Mouse (Mus musculus) lung, embryonic 16.5 days (tissue): ENCODE results near the gene Rpl22l1. TPM values are rescaled to one million over a fixed set of nuclear protein-coding genes. Genes with fewer than 3 reads are reported as not detected.
A peak's percentile ranks its signal among the peaks of the same experiment; 100 is the strongest.
"Not testable (repeated sequence)": the region's sequence is repeated elsewhere in the genome, so short reads cannot be mapped to it uniquely, and the experiment has no call there.

Experiments used
- ATAC-seq: fragments of 200-750 bp; cut with Nextera tagmentation; 2 replicates; pipeline ENCODE4 v1.8.0; 2017; ENCODE audit warnings: low read depth, mild to moderate bottlenecking, moderate library complexity
- H3K27ac ChIP-seq: fragments of 300-500 bp; sonication (generic); 2 replicates; pipeline ENCODE4 v1.5.1; 2014; ENCODE audit warnings: mild to moderate bottlenecking, control low read depth, low read length
- H3K27me3 ChIP-seq: fragments of 300-500 bp; sonication (generic); 2 replicates; pipeline ENCODE4 v1.6.1; 2014; ENCODE audit warnings: low read depth, low read length, mixed read lengths; ENCODE audit not compliant: control insufficient read depth, insufficient read depth
- H3K36me3 ChIP-seq: fragments of 300-500 bp; sonication (generic); 2 replicates; pipeline ENCODE4 v1.6.1; 2014; ENCODE audit warnings: low read length; ENCODE audit not compliant: control insufficient read depth, insufficient read depth
- H3K4me1 ChIP-seq: fragments of 300-500 bp; sonication (generic); replicated peaks from 2 replicates; pipeline ENCODE4 v1.6.1; 2014; ENCODE audit warnings: low read length, mixed read lengths; ENCODE audit not compliant: control insufficient read depth, insufficient read depth
- H3K4me2 ChIP-seq: fragments of 300-500 bp; sonication (generic); 2 replicates; pipeline ENCODE4 v1.6.1; 2014; ENCODE audit warnings: low read depth, low read length, control low read depth
- H3K4me3 ChIP-seq: fragments of 300-500 bp; sonication (generic); 2 replicates; pipeline ENCODE4 v1.5.1; 2014; ENCODE audit warnings: mild to moderate bottlenecking, low read length, control low read depth
- H3K9ac ChIP-seq: fragments of 300-500 bp; sonication (generic); 2 replicates; pipeline ENCODE4 v1.6.1; 2014; ENCODE audit warnings: low read length, control low read depth
- H3K9me3 ChIP-seq: fragments of 300-500 bp; sonication (generic); 2 replicates; pipeline ENCODE4 v1.6.1; 2016; ENCODE audit warnings: low read length; ENCODE audit not compliant: control insufficient read depth
- WGBS: fragments of 180-500 bp; shearing (Covaris S2); extraction: QIAGEN DNeasy Blood & Tissue Kit; methylation state at CpG from one replicate; pipeline ENCODE4 v1.1.7; 2014; 5-methylcytosine and 5-hydroxymethylcytosine counted together
- polyA plus RNA-seq: library from polyadenylated mRNA; unstranded; fragments of >200 nt; fragmentation: Nextera tagmentation; extraction: Ambion mirVana; gene quantifications from 2 replicates; pipeline ENCODE4 v1.2.1, GENCODE M21; 2015

Gene Rpl22l1
- 383 and 408 TPM in 2 replicates for polyA plus RNA-seq

GRCm38 (mm10) chr3:28805301-28806097 lies at the start of gene Rpl22l1:
TSS of gene Rpl22l1 (plus strand) at chr3:28805436.
- peaks cover 16% of the 10 kb centered on the region for H3K36me3 ChIP-seq
- peak within 1 kb of the TSS; percentile 83 for H3K27ac ChIP-seq
- ATAC-seq = peak; percentile 100
- H3K4me2 ChIP-seq = peak within 1 kb of the TSS; percentile 70
- H3K9me3 ChIP-seq = no peaks in the 10 kb centered on the region
- H3K4me1 ChIP-seq = peaks cover 10% of the 10 kb centered on the region; the same call in 1 of the 2 replicates
- peak within 1 kb of the TSS; percentile 94 for H3K4me3 ChIP-seq
- H3K9ac ChIP-seq = peak within 1 kb of the TSS; percentile 98
- no peaks in the 10 kb centered on the region for H3K27me3 ChIP-seq
- under 1% methylated on average over 72 of the region's 72 CpGs for WGBS

- Histone ChIP-seq H3K36me3 (no peaks in the 10 kb centered on the region), H3K4me3 (no peak overlapping the region), H3K4me2 (no peak overlapping the region), H3K27ac (no peak overlapping the region), H3K27me3 (no peaks in the 10 kb centered on the region), H3K9me3 (no peaks in the 10 kb centered on the region), H3K9ac (no peak overlapping the region), H3K4me1 (no peaks in the 10 kb centered on the region)
- no peak for ATAC-seq
- WGBS = 76% methylated on average over 7 of the region's 7 CpGs
These were observed 49.8 kb upstream of the Rpl22l1 start for GRCm38 (mm10) chr3:28755477-28755876.

- WGBS = 81% methylated on average over 8 of the region's 8 CpGs
- Histone ChIP-seq H3K36me3 (no peaks in the 10 kb centered on the region), H3K27me3 (no peaks in the 10 kb centered on the region), H3K9me3 (no peaks in the 10 kb centered on the region), H3K4me3 (no peak overlapping the region), H3K27ac (no peak overlapping the region), H3K9ac (no peak overlapping the region), H3K4me1 (no peaks in the 10 kb centered on the region), H3K4me2 (no peak overlapping the region)
- no peak for ATAC-seq
These were observed 43.9 kb upstream of the Rpl22l1 start for GRCm38 (mm10) chr3:28761225-28761789.

GRCm38 (mm10) chr3:28766935-28767334 lies 38.3 kb upstream of the Rpl22l1 start:
- H3K27ac ChIP-seq = peak overlapping the region; percentile 88
- H3K4me1 ChIP-seq = no peaks in the 10 kb centered on the region
- no peak overlapping the region for H3K9ac ChIP-seq
- no peaks in the 10 kb centered on the region for H3K9me3 ChIP-seq
- peak; percentile 91 for ATAC-seq
- no peaks in the 10 kb centered on the region for H3K27me3 ChIP-seq
- no peak overlapping the region for H3K4me2 ChIP-seq
- no peak overlapping the region for H3K4me3 ChIP-seq
- WGBS = 60% methylated on average over 4 of the region's 4 CpGs
- H3K36me3 ChIP-seq = no peaks in the 10 kb centered on the region

- Histone ChIP-seq H3K9me3 (no peaks in the 10 kb centered on the region), H3K27me3 (no peaks in the 10 kb centered on the region), H3K4me1 (no peaks in the 10 kb centered on the region), H3K9ac (no peak overlapping the region), H3K36me3 (no peaks in the 10 kb centered on the region), H3K4me3 (no peak overlapping the region), H3K4me2 (no peak overlapping the region), H3K27ac (peak overlapping the region; percentile 77)
- 60% methylated on average over 3 of the region's 3 CpGs for WGBS
- ATAC-seq = peak; percentile 77
These were observed 37.0 kb upstream of the Rpl22l1 start for GRCm38 (mm10) chr3:28768222-28768621.

GRCm38 (mm10) chr3:28772919-28773318 lies 32.3 kb upstream of the Rpl22l1 start:
- not testable (repeated sequence) for ATAC-seq, H3K9ac ChIP-seq, H3K4me2 ChIP-seq, H3K27ac ChIP-seq, H3K9me3 ChIP-seq, H3K4me3 ChIP-seq, H3K4me1 ChIP-seq, H3K27me3 ChIP-seq, H3K36me3 ChIP-seq
- whole genome bisulfite sequencing = 57% methylated on average over 4 of the region's 4 CpGs

GRCm38 (mm10) chr3:28775361-28775760 lies 29.9 kb upstream of the Rpl22l1 start:
- H3K4me2 ChIP-seq = no peak overlapping the region
- WGBS = 78% methylated on average over 7 of the region's 7 CpGs
- H3K36me3 ChIP-seq = no peaks in the 10 kb centered on the region
- H3K27me3 ChIP-seq = no peaks in the 10 kb centered on the region
- no peak overlapping the region for H3K4me3 ChIP-seq
- no peaks in the 10 kb centered on the region for H3K4me1 ChIP-seq
- ATAC-seq = no peak
- H3K9ac ChIP-seq = no peak overlapping the region
- no peak overlapping the region for H3K27ac ChIP-seq
- no peaks in the 10 kb centered on the region for H3K9me3 ChIP-seq

GRCm38 (mm10) chr3:28775958-28776357 lies 29.3 kb upstream of the Rpl22l1 start:
- no peak for ATAC-seq
- H3K4me2 ChIP-seq = no peak overlapping the region
- H3K36me3 ChIP-seq = no peaks in the 10 kb centered on the region
- H3K9me3 ChIP-seq = no peaks in the 10 kb centered on the region
- peaks cover 3% of the 10 kb centered on the region; the same call in 1 of the 2 replicates for H3K4me1 ChIP-seq
- 62% methylated on average over 1 of the region's 1 CpGs for WGBS
- H3K27ac ChIP-seq = no peak overlapping the region
- no peak overlapping the region for H3K9ac ChIP-seq
- H3K27me3 ChIP-seq = no peaks in the 10 kb centered on the region
- H3K4me3 ChIP-seq = no peak overlapping the region

- WGBS = 65% methylated on average over 1 of the region's 1 CpGs
- no peak for ATAC-seq
These were observed 28.7 kb upstream of the Rpl22l1 start for GRCm38 (mm10) chr3:28776491-28776890.

More at GRCm38 (mm10) chr3:28776491-28776890, 28.7 kb upstream of the Rpl22l1 start:
- H3K9me3 ChIP-seq = no peaks in the 10 kb centered on the region
- H3K27ac ChIP-seq = no peak overlapping the region
- H3K4me1 ChIP-seq = peaks cover 3% of the 10 kb centered on the region; the same call in 1 of the 2 replicates
- H3K4me3 ChIP-seq = no peak overlapping the region
- H3K9ac ChIP-seq = no peak overlapping the region
- no peak overlapping the region for H3K4me2 ChIP-seq
- H3K36me3 ChIP-seq = no peaks in the 10 kb centered on the region
- no peaks in the 10 kb centered on the region for H3K27me3 ChIP-seq
